8 mouse cellular contexts compared by ENCODE assay signal in the genomic region with DNA sequence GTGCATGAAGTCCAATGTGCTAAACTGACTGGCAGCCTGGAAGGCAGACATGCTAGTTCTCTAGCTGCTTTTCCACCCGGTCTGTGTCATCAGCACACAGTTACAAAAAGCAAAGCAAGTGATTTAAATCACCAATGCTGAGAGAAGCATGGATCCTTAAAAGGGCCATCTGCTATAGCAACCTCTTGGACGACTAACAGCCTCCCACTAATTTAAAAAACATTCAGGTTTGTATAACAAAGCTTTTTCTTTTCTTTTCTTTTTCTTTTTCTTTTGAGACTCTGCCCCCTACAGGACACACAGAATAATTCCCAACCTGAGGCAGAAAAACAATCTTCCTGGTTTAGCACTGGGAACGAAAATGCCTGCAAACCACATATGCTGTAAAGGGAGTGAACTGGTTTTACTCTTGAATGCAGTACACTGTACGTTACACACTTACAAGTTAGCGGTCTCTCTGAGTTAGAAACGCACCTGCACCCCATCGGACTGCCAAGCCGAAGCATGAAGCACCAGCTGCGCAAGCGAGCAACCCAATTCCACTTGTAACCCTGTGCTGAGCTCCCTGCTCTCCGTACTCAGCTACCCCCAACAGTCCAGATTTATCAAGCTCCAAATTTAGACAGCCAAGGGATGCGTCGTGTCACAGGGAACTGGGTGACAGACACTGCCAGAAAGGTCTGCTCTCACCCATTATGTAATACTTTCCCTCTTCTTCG. TPM values are rescaled to one million over a fixed set of nuclear protein-coding genes. Genes with fewer than 3 reads are reported as not detected.
DNase-seq lines count a peak whose midpoint lies in the region; ATAC-seq and TF ChIP-seq lines count a peak whose summit lies in the region.

No protein-coding gene starts in this region.

- no peak overlapping the region for H3K9ac ChIP-seq in kidney, embryonic 15.5 days
- H3K9ac ChIP-seq in lung, embryonic 16.5 days (ENCODE audit: low read length): no peak overlapping the region

- H3K4me2 ChIP-seq in kidney, embryonic 15.5 days: peak overlapping the region; percentile 16; the same call in 1 of the 2 replicates
- H3K4me2 ChIP-seq in lung, embryonic 16.5 days (ENCODE audit: low read depth, low read length): no peak overlapping the region

- peak overlapping the region; percentile 24 for H3K4me3 ChIP-seq in cerebellum, adult 2 months (replicated peaks; ENCODE audit: insufficient read depth, low read depth, low read length)
- no peak overlapping the region for H3K4me3 ChIP-seq in kidney, embryonic 15.5 days (replicated peaks)
- no peak overlapping the region for H3K4me3 ChIP-seq in lung, embryonic 16.5 days (ENCODE audit: low read length)
- no peak overlapping the region for H3K4me3 ChIP-seq in small intestine, adult 2 months (ENCODE audit: low read depth, low read length)

- peak; percentile 72 for DNase-seq in right cerebral cortex, adult 18-20 months
- DNase-seq in right cerebral cortex, postnatal 14 days: no peak
- peak; percentile 64 to 70 for DNase-seq in cerebellum, adult 2 months
- DNase-seq in heart, adult 8-10 months (ENCODE audit: low spot score): peak; percentile 65
- DNase-seq in spleen, adult 18-20 months: no peak

- no peaks in the 10 kb centered on the region for H3K9me3 ChIP-seq in kidney, embryonic 15.5 days (replicated peaks)
- no peaks in the 10 kb centered on the region for H3K9me3 ChIP-seq in lung, embryonic 16.5 days (ENCODE audit: control insufficient read depth, low read length)

- H3K36me3 ChIP-seq in kidney, embryonic 15.5 days: peaks cover 10% of the 10 kb centered on the region; the same call in 1 of the 2 replicates
- no peaks in the 10 kb centered on the region for H3K36me3 ChIP-seq in lung, embryonic 16.5 days (ENCODE audit: control insufficient read depth, insufficient read depth, low read length)
- H3K36me3 ChIP-seq in small intestine, adult 2 months (ENCODE audit: control insufficient read depth, insufficient read depth, low read length): peaks cover 5% of the 10 kb centered on the region; the same call in 1 of the 2 replicates

- H3K27ac ChIP-seq in cerebellum, adult 2 months (ENCODE audit: insufficient read depth, low read length): peak overlapping the region; percentile 4; the same call in 1 of the 2 replicates
- no peak overlapping the region for H3K27ac ChIP-seq in kidney, embryonic 15.5 days
- no peak overlapping the region for H3K27ac ChIP-seq in lung, embryonic 16.5 days (ENCODE audit: low read length)
- H3K27ac ChIP-seq in small intestine, adult 2 months (ENCODE audit: insufficient read depth, low read depth, low read length): peak overlapping the region; percentile 9; the same call in 1 of the 2 replicates

- 13% methylated on average over 14 of the region's 14 CpGs for WGBS in cerebellum, adult 2 months
- WGBS in kidney, embryonic 15.5 days: 60% methylated on average over 14 of the region's 14 CpGs
- 44% methylated on average over 14 of the region's 14 CpGs for WGBS in lung, embryonic 16.5 days
- WGBS in small intestine, adult 2 months: 54% methylated on average over 14 of the region's 14 CpGs

- H3K27me3 ChIP-seq in cerebellum, adult 2 months (ENCODE audit: control insufficient read depth, insufficient read depth, low read length): no peaks in the 10 kb centered on the region
- peaks cover 4% of the 10 kb centered on the region; the same call in 1 of the 2 replicates for H3K27me3 ChIP-seq in kidney, embryonic 15.5 days
- no peaks in the 10 kb centered on the region for H3K27me3 ChIP-seq in lung, embryonic 16.5 days (ENCODE audit: control insufficient read depth, insufficient read depth, low read depth, low read length)
- no peaks in the 10 kb centered on the region for H3K27me3 ChIP-seq in small intestine, adult 2 months (ENCODE audit: control insufficient read depth, insufficient read depth, low read length)

- no peak for TF ChIP-seq CTCF in cerebellum, adult 2 months (IDR thresholded peaks at IDR 0.05; ENCODE audit: borderline replicate concordance, insufficient read depth, low read depth, low read length)
- no peak for TF ChIP-seq CTCF in small intestine, adult 2 months (IDR thresholded peaks at IDR 0.05; ENCODE audit: extremely low read depth, insufficient read length, insufficient replicate concordance, low read depth, low read length)

- peaks cover 6% of the 10 kb centered on the region for H3K4me1 ChIP-seq in cerebellum, adult 2 months (ENCODE audit: control insufficient read depth, insufficient read depth, low read length)
- H3K4me1 ChIP-seq in kidney, embryonic 15.5 days: 0 out of 2 replicates have a peak, but pooled peaks cover 4% of the 10 kb centered on the region
- no peaks in the 10 kb centered on the region for H3K4me1 ChIP-seq in lung, embryonic 16.5 days (replicated peaks; ENCODE audit: control insufficient read depth, insufficient read depth, low read length)
- peaks cover 5% of the 10 kb centered on the region; the same call in 1 of the 2 replicates for H3K4me1 ChIP-seq in small intestine, adult 2 months (ENCODE audit: control insufficient read depth, insufficient read depth, insufficient read length, low read length)

- TF ChIP-seq POLR2A in cerebellum, adult 2 months (IDR thresholded peaks at IDR 0.05; ENCODE audit: borderline replicate concordance, insufficient read depth, low read length): no peak
- no peak for TF ChIP-seq POLR2A in small intestine, adult 2 months (IDR thresholded peaks at IDR 0.05; ENCODE audit: low read depth, low read length)

- ATAC-seq in kidney, embryonic 15.5 days (replicated peaks; ENCODE audit: low FRiP score): peak; percentile 49; the same call in 1 of the 2 replicates
- ATAC-seq in lung, embryonic 16.5 days (ENCODE audit: low read depth): peak; percentile 31; the same call in 1 of the 2 replicates

RNA-seq across cellular contexts. Expression of a gene that starts 37.7 kb away (rescaled TPM):
- polyA plus RNA-seq in cerebellum, adult 2 months (2012; rRNA removed): 14.5 and 16.1 TPM in 2 replicates
- 1 to 10 TPM; 7.0 to 9.0 (median 8.1) TPM for total RNA-seq in heart, adult 8-10 months (2022)
- polyA plus RNA-seq in kidney, embryonic 15.5 days (2015; fragmentation: Nextera tagmentation; extraction: Ambion mirVana): 6.8 and 7.8 TPM in 2 replicates
- polyA plus RNA-seq in lung, embryonic 16.5 days (2015; fragmentation: Nextera tagmentation; extraction: Ambion mirVana): 6.0 and 10.1 TPM in 2 replicates
- 2.3 and 4.0 TPM in 2 replicates for polyA plus RNA-seq in small intestine, adult 2 months (2012; rRNA removed)

Comparison
In these comparisons a context has a peak if more than half of its experiments do, and no peak if none do; other contexts are left out.
1. DNase-seq: peak in right cerebral cortex, adult 18-20 months (single experiment), cerebellum, adult 2 months (2 of 2) and heart, adult 8-10 months (single experiment); none in right cerebral cortex, postnatal 14 days (single experiment) and spleen, adult 18-20 months (0 of 2).
2. H3K27ac ChIP-seq: peak in cerebellum, adult 2 months (single experiment) and small intestine, adult 2 months (single experiment); none in kidney, embryonic 15.5 days (single experiment) and lung, embryonic 16.5 days (single experiment).